Comparison of ENCODE assay signal across 8 mouse cellular contexts in genomic region chr12:72834773-72835517, GRCm38 (mm10).
A peak's percentile ranks its signal among the peaks of the same experiment; 100 is the strongest.
DNase-seq lines count a peak whose midpoint lies in the region; TF ChIP-seq lines count a peak whose summit lies in the region.
"Had no signal": no experiment of that assay in that cellular context is flagged by ENCODE, and none has a peak within 500 bp of the region (broad histone marks: within the 10 kb centered on the region; RNA-seq: fewer than 3 reads in every experiment).

No protein-coding gene starts in this region.

- 66% methylated on average over 14 of the region's 14 CpGs for WGBS in embryonic facial prominence, embryonic 10.5 days

- TF ChIP-seq CTCF in left cerebral cortex, adult 2 months (IDR thresholded peaks at IDR 0.05), result peak; percentile 48

- H3K9me3 ChIP-seq in embryonic facial prominence, embryonic 10.5 days, result no peaks in the 10 kb centered on the region

- intact Hi-C loops in left cerebral cortex, adult 2 months (cut with DNase I), result loop anchor here (10.0 kb wide), 1 partner anchor 670 kb away; no protein-coding TSS in a partner anchor

- H3K36me3 ChIP-seq in embryonic facial prominence, embryonic 10.5 days (replicated peaks), result no peaks in the 10 kb centered on the region

- H3K27ac ChIP-seq in left cerebral cortex, adult 2 months, result no peak overlapping the region
- no peak overlapping the region for H3K27ac ChIP-seq in embryonic facial prominence, embryonic 10.5 days (replicated peaks)
- H3K27ac ChIP-seq: macrophage had no signal

- no peak for DNase-seq in left cerebral cortex, adult 2 months (ENCODE audit: extremely low spot score in 1 of 2, low spot score in 2 of 2)
- DNase-seq in left cerebral cortex, adult 18-20 months (ENCODE audit: low spot score in 2 of 2), result no peak
- peak; percentile 80 for DNase-seq in R1 (ENCODE audit: low read depth, low spot score)
- DNase-seq in embryonic facial prominence, embryonic 10.5 days (ENCODE audit: low spot score), result peak; percentile 58
- DNase-seq in naive thymus-derived CD4-positive, alpha-beta T cell, adult 2 months (ENCODE audit: low read depth), result peak; percentile 40
- DNase-seq in right cerebral cortex, postnatal 14 days, result no peak
- no peak for DNase-seq in frontal cortex, postnatal 25 days (ENCODE audit: low spot score in 2 of 2)

- H3K4me1 ChIP-seq in embryonic facial prominence, embryonic 10.5 days, result peaks cover 7% of the 10 kb centered on the region

- no peak overlapping the region for H3K4me3 ChIP-seq in left cerebral cortex, adult 2 months
- no peak overlapping the region for H3K4me3 ChIP-seq in embryonic facial prominence, embryonic 10.5 days

- peaks cover 45% of the 10 kb centered on the region for H3K27me3 ChIP-seq in embryonic facial prominence, embryonic 10.5 days (replicated peaks; ENCODE audit: low read depth, poor library complexity, severe bottlenecking)

Comparison
In these comparisons a context has a peak if more than half of its experiments do, and no peak if none do; other contexts are left out.
1. DNase-seq: peak in R1 (single experiment), embryonic facial prominence, embryonic 10.5 days (single experiment) and naive thymus-derived CD4-positive, alpha-beta T cell, adult 2 months (single experiment); none in left cerebral cortex, adult 2 months (0 of 2), left cerebral cortex, adult 18-20 months (0 of 2), right cerebral cortex, postnatal 14 days (single experiment) and frontal cortex, postnatal 25 days (0 of 2).